In the genomic region with DNA sequence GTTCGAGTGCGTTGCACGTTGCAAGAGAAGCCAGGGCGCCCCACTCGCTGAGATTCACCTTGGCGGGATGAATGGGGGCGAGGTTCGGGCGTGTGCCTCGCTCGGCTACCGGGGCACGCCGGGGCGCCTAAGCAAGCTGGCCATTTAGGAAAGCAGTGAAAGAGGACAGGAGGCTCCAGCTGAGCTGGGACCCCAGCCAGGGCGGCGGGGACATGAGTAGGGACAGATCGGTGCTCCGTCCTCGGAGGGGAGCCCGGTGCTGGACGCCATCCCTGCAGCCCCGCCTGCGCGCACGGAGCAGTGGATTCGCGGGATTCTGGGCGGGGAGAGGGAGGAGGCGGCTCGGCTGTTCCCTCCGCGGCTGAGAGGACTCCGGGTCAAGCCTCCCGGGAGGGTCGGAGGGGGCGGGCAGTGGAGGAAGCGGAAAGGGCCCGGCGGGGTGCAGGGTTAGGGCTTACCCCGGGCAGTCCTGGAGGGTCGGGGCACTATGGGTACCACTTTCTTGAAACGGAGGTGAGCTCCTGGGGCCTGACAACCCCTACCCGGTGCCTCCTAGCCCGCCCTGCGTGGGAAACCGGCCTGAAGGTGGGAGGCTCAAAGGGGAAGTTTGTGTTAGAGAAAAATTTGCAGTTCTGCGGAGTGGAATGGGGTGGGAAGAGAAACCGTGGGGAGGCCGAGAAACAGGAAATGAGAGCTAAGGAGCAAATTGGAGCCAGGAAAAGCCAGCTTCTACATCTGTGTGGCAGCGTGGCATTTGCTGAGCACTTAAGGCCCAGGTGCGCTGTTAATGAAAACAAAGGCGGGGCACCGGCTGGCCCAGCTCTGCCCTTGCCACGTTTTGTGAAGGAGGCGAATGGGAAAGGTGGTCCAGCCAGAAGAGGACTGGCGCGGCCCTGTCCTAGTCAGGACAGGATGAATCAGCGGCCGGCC, we compare ENCODE assay signal across 9 mouse cellular contexts. TPM values are rescaled to one million over a fixed set of nuclear protein-coding genes. Genes with fewer than 3 reads are reported as not detected.
DNase-seq lines count a peak whose midpoint lies in the region; ATAC-seq and TF ChIP-seq lines count a peak whose summit lies in the region.
"Had no signal": no experiment of that assay in that cellular context is flagged by ENCODE, and none has a peak within 500 bp of the region (broad histone marks: within the 10 kb centered on the region; RNA-seq: fewer than 3 reads in every experiment).

No protein-coding gene starts in this region.

- DNase-seq in thymus, adult 2 months: peak; percentile 11
- no peak for DNase-seq in thymus, postnatal 25 days
- DNase-seq in liver, embryonic 13.5 days: no peak
- peak; percentile 31 for DNase-seq in telencephalon, adult 2 months (ENCODE audit: low read depth, low spot score)

- peak overlapping the region; percentile 94 for H3K4me2 ChIP-seq in heart, embryonic 12.5 days
- peak overlapping the region; percentile 98 for H3K4me2 ChIP-seq in kidney, embryonic 16.5 days (replicated peaks; ENCODE audit: low read depth, low read length)
- peak overlapping the region; percentile 66 for H3K4me2 ChIP-seq in liver, embryonic 13.5 days
- H3K4me2 ChIP-seq in neural tube, embryonic 14.5 days (ENCODE audit: low read depth, low read length): peak overlapping the region; percentile 73

- no peak for TF ChIP-seq POLR2A in thymus, adult 2 months (IDR thresholded peaks at IDR 0.05; ENCODE audit: control insufficient read depth, extremely low read depth, insufficient read depth, low read length, poor library complexity)
- peak; percentile 59 for TF ChIP-seq POLR2A in embryonic fibroblast, embryonic 13.5 days (IDR thresholded peaks at IDR 0.05; ENCODE audit: low read depth, low read length)

- H3K4me1 ChIP-seq in thymus, adult 2 months (replicated peaks; ENCODE audit: control insufficient read depth, insufficient read depth, low read length): 0 out of 2 replicates have a peak, but pooled peaks cover 5% of the 10 kb centered on the region
- 0 out of 2 replicates have a peak, but pooled peaks cover 2% of the 10 kb centered on the region for H3K4me1 ChIP-seq in embryonic fibroblast, embryonic 13.5 days (ENCODE audit: control insufficient read depth, insufficient read depth, low read length)
- H3K4me1 ChIP-seq in heart, embryonic 12.5 days (replicated peaks): peaks cover 17% of the 10 kb centered on the region
- H3K4me1 ChIP-seq in kidney, embryonic 16.5 days (ENCODE audit: insufficient read depth, low read length): peaks cover 25% of the 10 kb centered on the region
- H3K4me1 ChIP-seq in liver, embryonic 13.5 days (replicated peaks): 0 out of 2 replicates have a peak, but pooled peaks cover 3% of the 10 kb centered on the region
- peaks cover 10% of the 10 kb centered on the region for H3K4me1 ChIP-seq in neural tube, embryonic 14.5 days (ENCODE audit: control insufficient read depth, insufficient read depth, low read length)

- peak overlapping the region; percentile 26 for H3K4me3 ChIP-seq in thymus, adult 2 months (ENCODE audit: control insufficient read depth, insufficient read depth, low read length)
- peak overlapping the region; percentile 62 for H3K4me3 ChIP-seq in embryonic fibroblast, embryonic 13.5 days (ENCODE audit: insufficient read depth, low read length)
- peak overlapping the region; percentile 88 for H3K4me3 ChIP-seq in heart, embryonic 12.5 days
- H3K4me3 ChIP-seq in kidney, embryonic 16.5 days (ENCODE audit: low read length): peak overlapping the region; percentile 74
- H3K4me3 ChIP-seq in liver, embryonic 13.5 days (replicated peaks): peak overlapping the region; percentile 57
- peak overlapping the region; percentile 55 for H3K4me3 ChIP-seq in neural tube, embryonic 14.5 days (ENCODE audit: low read depth, low read length)

- H3K9me3 ChIP-seq in heart, embryonic 12.5 days (replicated peaks): no peaks in the 10 kb centered on the region
- no peaks in the 10 kb centered on the region for H3K9me3 ChIP-seq in kidney, embryonic 16.5 days (ENCODE audit: low read length)
- H3K9me3 ChIP-seq in liver, embryonic 13.5 days (replicated peaks): no peaks in the 10 kb centered on the region
- H3K9me3 ChIP-seq in neural tube, embryonic 14.5 days (ENCODE audit: control insufficient read depth, low read length): no peaks in the 10 kb centered on the region

- under 1% methylated on average over 60 of the region's 60 CpGs for WGBS in thymus, adult 2 months
- WGBS in heart, embryonic 12.5 days: under 1% methylated on average over 60 of the region's 60 CpGs
- under 1% methylated on average over 51 of the region's 60 CpGs for WGBS in kidney, embryonic 16.5 days
- WGBS in liver, embryonic 13.5 days (ENCODE audit: insufficient replicate concordance): under 1% methylated on average over 56 of the region's 60 CpGs
- under 1% methylated on average over 60 of the region's 60 CpGs for WGBS in neural tube, embryonic 14.5 days

- H3K27me3 ChIP-seq in thymus, adult 2 months (ENCODE audit: control insufficient read depth, insufficient read depth, low read length): peaks cover 20% of the 10 kb centered on the region
- H3K27me3 ChIP-seq in heart, embryonic 12.5 days (replicated peaks): 0 out of 2 replicates have a peak, but pooled peaks cover 3% of the 10 kb centered on the region
- H3K27me3 ChIP-seq in kidney, embryonic 16.5 days (ENCODE audit: insufficient read depth, low read length): no peaks in the 10 kb centered on the region
- peaks cover 49% of the 10 kb centered on the region for H3K27me3 ChIP-seq in liver, embryonic 13.5 days
- H3K27me3 ChIP-seq in neural tube, embryonic 14.5 days (ENCODE audit: control insufficient read depth, insufficient read depth, low read length): no peaks in the 10 kb centered on the region

- TF ChIP-seq CTCF in thymus, adult 2 months (IDR thresholded peaks at IDR 0.05; ENCODE audit: borderline replicate concordance, control insufficient read depth, extremely low read depth, insufficient read depth, low read length, poor library complexity): no peak
- no peak for TF ChIP-seq CTCF in embryonic fibroblast, embryonic 13.5 days (IDR thresholded peaks at IDR 0.05; ENCODE audit: borderline replicate concordance, insufficient read depth, low read length)

- peak; percentile 55; the same call in 1 of the 2 replicates for ATAC-seq in heart, embryonic 12.5 days (ENCODE audit: insufficient number of reproducible peaks, low FRiP score)
- ATAC-seq in kidney, embryonic 16.5 days (ENCODE audit: low FRiP score, low TSS enrichment): peak; percentile 57
- peak; percentile 53 for ATAC-seq in liver, embryonic 13.5 days (ENCODE audit: low read depth)
- ATAC-seq in neural tube, embryonic 14.5 days (ENCODE audit: low read depth): peak; percentile 50

- H3K36me3 ChIP-seq in thymus, adult 2 months (ENCODE audit: control insufficient read depth, insufficient read depth, low read length): no peaks in the 10 kb centered on the region
- H3K36me3 ChIP-seq in heart, embryonic 12.5 days: no peaks in the 10 kb centered on the region
- H3K36me3 ChIP-seq in kidney, embryonic 16.5 days (ENCODE audit: insufficient read depth, low read length): no peaks in the 10 kb centered on the region
- H3K36me3 ChIP-seq in liver, embryonic 13.5 days: no peaks in the 10 kb centered on the region
- no peaks in the 10 kb centered on the region for H3K36me3 ChIP-seq in neural tube, embryonic 14.5 days (ENCODE audit: control insufficient read depth, insufficient read depth, low read length)
- H3K36me3 ChIP-seq: G1E had no signal

- H3K27ac ChIP-seq in thymus, adult 2 months (ENCODE audit: control insufficient read depth, insufficient read depth, low read length): no peak overlapping the region
- H3K27ac ChIP-seq in embryonic fibroblast, embryonic 13.5 days (ENCODE audit: insufficient read depth, low read length): no peak overlapping the region
- peak overlapping the region; percentile 86; the same call in 1 of the 2 replicates for H3K27ac ChIP-seq in heart, embryonic 12.5 days (ENCODE audit: poor library complexity, severe bottlenecking)
- peak overlapping the region; percentile 88 for H3K27ac ChIP-seq in kidney, embryonic 16.5 days (ENCODE audit: low read length)
- peak overlapping the region; percentile 77 for H3K27ac ChIP-seq in liver, embryonic 13.5 days
- H3K27ac ChIP-seq in neural tube, embryonic 14.5 days (ENCODE audit: low read depth, low read length): peak overlapping the region; percentile 96

- H3K9ac ChIP-seq in heart, embryonic 12.5 days: peak overlapping the region; percentile 80
- peak overlapping the region; percentile 76 for H3K9ac ChIP-seq in kidney, embryonic 16.5 days (replicated peaks; ENCODE audit: low read length)
- peak overlapping the region; percentile 50 for H3K9ac ChIP-seq in liver, embryonic 13.5 days
- H3K9ac ChIP-seq in neural tube, embryonic 14.5 days (replicated peaks; ENCODE audit: low read depth, low read length): peak overlapping the region; percentile 84

RNA-seq across cellular contexts. Expression of a gene that starts 1.4 kb away (rescaled TPM):
- polyA plus RNA-seq in thymus, adult 2 months (2012; rRNA removed): 1.6 TPM in 2 replicates
- polyA plus RNA-seq in embryonic fibroblast, embryonic 13.5 days (2011; ENCODE audit: insufficient read length, low read depth, missing spikeins): 10.4 and 13.0 TPM in 2 replicates
- 4.5 and 5.3 TPM in 2 replicates for polyA plus RNA-seq in heart, embryonic 12.5 days (2016; fragmentation: Nextera tagmentation; extraction: Ambion mirVana)
- 9.1 and 13.0 TPM in 2 replicates for polyA plus RNA-seq in kidney, embryonic 16.5 days (2015; fragmentation: Nextera tagmentation; extraction: Ambion mirVana)
- 4.1 and 6.3 TPM in 2 replicates for polyA plus RNA-seq in liver, embryonic 13.5 days (2015; fragmentation: Nextera tagmentation; extraction: Ambion mirVana)
- 43.6 and 43.7 TPM in 2 replicates for polyA plus RNA-seq in neural tube, embryonic 14.5 days (2014; fragmentation: Nextera tagmentation; extraction: Ambion mirVana)
- polyA plus RNA-seq: G1E had no signal

Comparison
In these comparisons a context has a peak if more than half of its experiments do, and no peak if none do; other contexts are left out.
1. DNase-seq: peak in thymus, adult 2 months (single experiment) and telencephalon, adult 2 months (single experiment); none in thymus, postnatal 25 days (single experiment) and liver, embryonic 13.5 days (single experiment).
2. H3K27ac ChIP-seq: peak in heart, embryonic 12.5 days (single experiment), kidney, embryonic 16.5 days (single experiment), liver, embryonic 13.5 days (single experiment) and neural tube, embryonic 14.5 days (single experiment); none in thymus, adult 2 months (single experiment) and embryonic fibroblast, embryonic 13.5 days (single experiment).
3. H3K4me3 ChIP-seq: peak in every context shown above with its lines; median percentile 88 in heart, embryonic 12.5 days; 74 in kidney, embryonic 16.5 days; 62 in embryonic fibroblast, embryonic 13.5 days; 57 in liver, embryonic 13.5 days; 55 in neural tube, embryonic 14.5 days; 26 in thymus, adult 2 months.
4. Peak in every context shown above with its lines, with median percentiles within 50 percentile points of each other: ATAC-seq, H3K4me2 ChIP-seq and H3K9ac ChIP-seq.